Mouse (Mus musculus) bone marrow macrophage, adult 2 months (primary cell): ENCODE data around the gene Xrra1.

Experiments used
- CTCF ChIP-seq: IDR thresholded peaks from 2 replicates; pipeline ENCODE4 v1.5.1; 2012; ENCODE audit warnings: low read depth, mild to moderate bottlenecking, low read length, moderate library complexity
- POLR2A ChIP-seq: IDR thresholded peaks from 2 replicates; pipeline ENCODE4 v1.6.1; 2012; ENCODE audit warnings: mild to moderate bottlenecking, low read depth, low read length, borderline replicate concordance

DNA sequence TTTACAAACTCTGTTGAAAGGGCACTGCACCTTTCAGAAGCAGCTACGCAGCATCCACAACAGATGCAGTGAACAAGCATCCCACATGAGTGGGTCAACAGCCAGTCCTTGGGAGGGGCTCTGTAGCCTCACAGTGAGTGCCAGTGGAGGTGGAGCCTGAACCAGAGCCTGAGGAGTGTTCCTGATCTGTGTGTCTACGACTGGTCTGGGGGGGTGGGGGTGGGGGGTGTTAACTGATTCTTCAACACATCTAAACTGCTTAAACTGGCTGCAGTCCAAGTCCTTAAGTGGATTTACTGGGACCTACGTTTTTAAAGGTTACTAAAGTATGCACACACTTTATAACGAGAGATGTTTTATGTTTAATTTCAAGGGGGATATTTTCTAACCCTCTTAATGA lies 22.1 kb upstream of the Xrra1 start:
- no peak for TF ChIP-seq CTCF
- TF ChIP-seq POLR2A: no peak
